Mouse (Mus musculus): Measurements from ENCODE around the gene Atoh8. TPM values are rescaled to one million over a fixed set of nuclear protein-coding genes. Genes with fewer than 3 reads are reported as not detected.

The Atoh8 gene
- polyA plus RNA-seq (2016; fragmentation: Nextera tagmentation; extraction: Ambion mirVana), result 7.3 and 8.4 TPM in 2 replicates

DNA sequence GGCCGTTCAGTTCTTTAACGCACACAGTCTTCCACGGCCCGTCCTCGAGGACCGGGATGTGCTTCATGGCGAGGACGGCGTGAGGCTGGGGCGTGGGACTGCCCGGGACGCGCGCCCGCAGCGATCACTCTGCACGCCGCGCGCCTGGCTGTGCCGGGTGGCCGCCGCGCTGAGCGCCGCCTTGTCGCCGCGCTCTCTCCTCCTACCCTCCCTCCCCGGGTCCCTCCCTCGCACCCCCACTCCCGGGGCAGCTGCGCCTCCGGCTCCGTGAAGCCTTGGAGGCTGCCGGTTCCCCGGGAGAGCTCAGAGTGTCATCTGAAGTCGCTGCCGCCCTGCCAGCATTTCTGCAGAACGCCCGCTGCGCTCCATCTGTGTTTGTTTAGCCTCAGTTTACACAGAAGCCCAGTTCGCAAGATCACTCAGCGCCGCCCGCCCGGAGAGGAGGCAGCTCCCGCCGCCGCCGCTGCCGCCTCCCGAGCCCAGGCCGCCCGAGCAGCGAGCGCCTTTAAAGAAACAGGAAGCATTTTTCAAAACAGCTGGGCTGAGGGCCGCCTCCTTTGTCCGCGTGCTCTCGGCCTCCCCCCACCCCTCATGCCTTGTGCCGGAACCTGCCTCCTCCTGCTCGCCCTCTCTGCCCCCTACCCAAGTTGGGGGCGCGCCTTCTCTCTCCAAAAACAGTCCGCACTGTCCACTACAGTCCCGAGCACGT lies at the start of gene Atoh8:
TSS of gene Atoh8 (minus strand) at position 480 of the 709 bp plus-strand sequence.
- under 1% methylated on average over 68 of the region's 68 CpGs for WGBS
- Histone ChIP-seq H3K9me3 (no peaks in the 10 kb centered on the region), H3K9ac (peak within 1 kb of the TSS; percentile 49), H3K4me3 (peak within 1 kb of the TSS; percentile 50), H3K27me3 (replicated peaks) (peaks cover 91% of the 10 kb centered on the region), H3K27ac (no peak within 1 kb of the TSS), H3K36me3 (no peaks in the 10 kb centered on the region), H3K4me2 (replicated peaks) (peak within 1 kb of the TSS; percentile 99), H3K4me1 (peaks cover 49% of the 10 kb centered on the region)
- peak; percentile 62 for ATAC-seq (ENCODE audit: low FRiP score, low read depth)

DNA sequence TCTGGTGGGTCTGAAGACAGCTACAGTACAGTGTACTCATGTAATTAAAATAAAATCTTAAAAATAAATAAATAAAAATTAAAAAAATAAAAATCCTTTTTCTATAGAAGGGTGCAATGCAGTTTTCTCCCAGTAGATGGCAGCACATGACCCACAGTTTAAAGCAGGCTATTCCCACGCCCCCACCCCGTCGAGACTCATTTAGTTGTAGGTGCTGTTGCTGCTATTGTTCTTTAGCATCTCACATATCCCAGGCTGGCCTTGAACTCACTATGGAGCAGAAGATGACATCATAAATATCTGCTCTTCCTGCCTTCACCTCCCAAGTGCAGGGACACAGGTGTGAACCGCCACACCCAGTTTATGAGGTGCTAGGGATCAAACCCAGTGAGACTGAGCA lies 48.5 kb upstream of the Atoh8 start:
- Histone ChIP-seq H3K27me3 (replicated peaks) (no peaks in the 10 kb centered on the region), H3K4me2 (replicated peaks) (no peak overlapping the region), H3K9ac (no peak overlapping the region), H3K4me1 (no peaks in the 10 kb centered on the region), H3K27ac (no peak overlapping the region), H3K9me3 (no peaks in the 10 kb centered on the region), H3K36me3 (no peaks in the 10 kb centered on the region), H3K4me3 (no peak overlapping the region)
- WGBS, result 27% methylated on average over 4 of the region's 4 CpGs
- no peak for ATAC-seq (ENCODE audit: low FRiP score, low read depth)

DNA sequence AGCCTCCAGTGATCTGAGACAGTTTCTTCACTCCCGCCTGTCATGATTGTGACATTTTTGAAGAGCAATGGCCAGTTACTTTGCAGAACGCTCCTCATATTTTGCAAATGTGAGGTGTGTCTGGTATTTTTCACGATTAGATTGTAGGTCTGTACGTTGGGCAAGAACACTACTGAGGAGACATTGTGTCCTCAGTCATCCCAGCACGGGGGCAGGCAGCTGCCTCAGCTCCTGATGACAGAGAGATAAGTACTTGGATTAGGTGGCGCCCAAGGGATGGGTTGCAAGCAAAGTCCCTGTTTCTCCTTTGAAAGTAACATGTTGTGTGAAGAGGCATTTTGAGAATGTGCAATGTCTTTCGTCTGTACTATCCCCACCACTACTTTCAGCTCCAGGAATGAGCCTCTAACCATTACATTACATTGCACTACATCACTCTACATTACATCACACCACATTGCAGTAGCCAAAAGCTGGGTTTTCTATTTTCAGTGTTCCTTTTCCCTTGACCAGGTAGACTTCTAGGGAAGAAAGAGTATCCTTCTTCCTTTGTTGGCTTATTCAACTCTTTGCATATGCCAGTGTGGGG lies 45.1 kb upstream of the Atoh8 start:
- Histone ChIP-seq H3K4me2 (replicated peaks) (no peak overlapping the region), H3K4me3 (no peak overlapping the region), H3K36me3 (no peaks in the 10 kb centered on the region), H3K9ac (no peak overlapping the region), H3K9me3 (no peaks in the 10 kb centered on the region), H3K27ac (no peak overlapping the region), H3K27me3 (replicated peaks) (no peaks in the 10 kb centered on the region), H3K4me1 (no peaks in the 10 kb centered on the region)
- WGBS, result 80% methylated on average over 7 of the region's 7 CpGs
- ATAC-seq (ENCODE audit: low FRiP score, low read depth), result no peak

DNA sequence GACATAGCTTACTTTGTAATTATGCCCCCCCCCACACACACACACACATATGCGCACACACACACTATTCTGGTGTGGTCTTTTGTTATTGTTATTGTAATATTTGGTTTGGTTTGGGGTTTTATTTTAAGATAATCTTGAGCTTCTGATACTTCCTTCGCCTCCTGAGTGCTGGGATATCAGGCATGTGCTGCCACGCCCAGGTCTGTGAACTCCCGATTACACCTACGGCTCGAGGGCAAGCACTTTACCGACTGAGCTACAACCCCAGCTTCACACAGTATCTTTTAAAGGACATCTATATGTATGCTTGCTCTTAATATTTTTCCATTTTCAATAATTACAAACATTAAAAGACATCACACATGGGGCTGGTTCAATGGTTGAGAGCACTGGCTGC lies 44.1 kb upstream of the Atoh8 start:
- H3K27ac ChIP-seq, result no peak overlapping the region
- H3K9me3 ChIP-seq, result no peaks in the 10 kb centered on the region
- H3K36me3 ChIP-seq, result no peaks in the 10 kb centered on the region
- WGBS, result 92% methylated on average over 7 of the region's 7 CpGs
- no peak overlapping the region for H3K4me2 ChIP-seq (replicated peaks)
- H3K4me3 ChIP-seq, result no peak overlapping the region
- no peak for ATAC-seq (ENCODE audit: low FRiP score, low read depth)
- H3K9ac ChIP-seq, result no peak overlapping the region
- H3K27me3 ChIP-seq (replicated peaks), result no peaks in the 10 kb centered on the region
- no peaks in the 10 kb centered on the region for H3K4me1 ChIP-seq

DNA sequence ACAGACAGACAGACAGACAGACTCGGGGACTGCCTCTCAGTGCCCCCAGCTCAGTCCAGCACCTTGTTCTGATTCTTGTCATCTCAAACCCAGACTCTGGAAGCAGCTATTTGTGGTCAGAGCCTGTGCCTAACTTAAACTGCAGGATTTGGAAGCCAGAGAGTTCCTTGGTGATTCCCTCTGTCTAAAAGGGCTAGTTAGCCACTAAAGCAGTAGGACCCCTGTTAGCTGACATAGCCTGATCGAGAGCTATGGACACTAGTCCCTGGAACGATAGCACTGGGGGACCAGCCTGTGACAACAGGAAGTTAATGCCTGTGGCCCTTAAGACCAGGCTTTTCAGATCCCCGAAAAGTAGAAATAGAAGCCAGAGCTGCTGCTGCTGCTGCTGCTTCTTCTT lies 43.5 kb upstream of the Atoh8 start:
- Histone ChIP-seq H3K27ac (no peak overlapping the region), H3K4me1 (no peaks in the 10 kb centered on the region), H3K9me3 (no peaks in the 10 kb centered on the region), H3K27me3 (replicated peaks) (no peaks in the 10 kb centered on the region), H3K4me3 (no peak overlapping the region), H3K36me3 (no peaks in the 10 kb centered on the region), H3K4me2 (replicated peaks) (no peak overlapping the region), H3K9ac (no peak overlapping the region)
- no peak for ATAC-seq (ENCODE audit: low FRiP score, low read depth)
- WGBS, result 70% methylated on average over 4 of the region's 4 CpGs

DNA sequence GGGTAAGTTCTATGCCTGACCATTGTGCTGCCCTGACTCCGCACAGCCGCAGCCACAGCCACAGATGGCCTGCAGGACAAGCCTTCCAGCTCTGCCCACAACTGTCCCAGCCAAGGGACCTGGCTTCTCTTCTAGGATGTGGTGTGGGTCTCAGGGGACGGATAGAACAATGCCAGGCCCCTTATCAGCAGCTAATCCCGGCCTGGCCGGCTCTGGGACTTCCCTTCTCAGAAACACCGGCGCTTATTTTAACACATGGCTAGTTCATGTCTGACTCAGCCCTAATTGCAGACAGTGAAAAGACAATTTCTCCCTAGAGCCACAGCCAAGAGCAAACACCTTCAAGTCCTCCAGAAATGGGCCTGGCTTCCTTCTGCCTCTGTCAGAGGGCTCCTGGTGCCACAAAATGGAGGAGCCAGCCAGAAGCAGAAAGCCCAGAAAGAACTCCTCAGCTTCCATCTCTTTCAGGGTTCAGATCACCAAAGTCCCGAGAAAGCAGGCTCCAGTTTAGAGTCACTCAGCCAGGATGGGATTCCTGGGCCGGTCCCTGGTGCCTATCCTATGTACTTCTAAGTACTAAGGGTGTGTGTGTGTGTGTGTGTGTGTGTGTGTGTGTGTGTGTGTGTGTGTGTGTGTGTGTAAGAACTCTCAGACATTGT lies 42.3 kb upstream of the Atoh8 start:
- H3K4me2 ChIP-seq (replicated peaks), result no peak overlapping the region
- H3K9me3 ChIP-seq, result no peaks in the 10 kb centered on the region
- no peak overlapping the region for H3K9ac ChIP-seq
- no peaks in the 10 kb centered on the region for H3K4me1 ChIP-seq
- no peaks in the 10 kb centered on the region for H3K36me3 ChIP-seq
- H3K27ac ChIP-seq, result no peak overlapping the region
- ATAC-seq (ENCODE audit: low FRiP score, low read depth), result no peak
- H3K4me3 ChIP-seq, result no peak overlapping the region
- WGBS, result 80% methylated on average over 9 of the region's 9 CpGs
- no peaks in the 10 kb centered on the region for H3K27me3 ChIP-seq (replicated peaks)

DNA sequence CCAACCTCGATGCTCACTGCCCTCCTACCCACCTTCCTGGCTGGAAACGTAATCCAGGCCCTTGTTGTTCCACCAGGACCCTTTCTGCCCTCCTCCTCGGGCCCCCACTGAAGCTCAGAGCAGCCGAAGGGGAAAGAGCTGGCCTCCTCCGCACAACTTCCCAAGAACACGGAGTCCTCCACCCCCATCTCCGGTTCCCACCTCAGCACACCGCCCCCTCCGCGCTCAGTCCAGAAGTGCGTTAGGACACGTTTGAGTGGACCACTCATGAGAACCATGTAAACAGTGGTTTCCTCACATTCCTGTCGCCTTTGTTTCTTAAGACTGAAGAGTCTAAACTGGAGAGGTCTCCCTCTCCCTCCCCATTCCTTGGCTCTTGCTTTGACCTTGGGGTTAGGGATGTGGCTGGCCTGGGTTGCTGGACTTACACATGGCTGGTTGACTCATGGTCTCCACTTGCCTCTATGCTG lies 41.6 kb upstream of the Atoh8 start:
- no peak for ATAC-seq (ENCODE audit: low FRiP score, low read depth)
- no peaks in the 10 kb centered on the region for H3K4me1 ChIP-seq
- H3K9ac ChIP-seq, result no peak overlapping the region
- no peaks in the 10 kb centered on the region for H3K36me3 ChIP-seq
- H3K9me3 ChIP-seq, result no peaks in the 10 kb centered on the region
- no peak overlapping the region for H3K27ac ChIP-seq
- WGBS, result 89% methylated on average over 13 of the region's 13 CpGs
- H3K4me3 ChIP-seq, result no peak overlapping the region
- no peak overlapping the region for H3K4me2 ChIP-seq (replicated peaks)
- H3K27me3 ChIP-seq (replicated peaks), result no peaks in the 10 kb centered on the region

DNA sequence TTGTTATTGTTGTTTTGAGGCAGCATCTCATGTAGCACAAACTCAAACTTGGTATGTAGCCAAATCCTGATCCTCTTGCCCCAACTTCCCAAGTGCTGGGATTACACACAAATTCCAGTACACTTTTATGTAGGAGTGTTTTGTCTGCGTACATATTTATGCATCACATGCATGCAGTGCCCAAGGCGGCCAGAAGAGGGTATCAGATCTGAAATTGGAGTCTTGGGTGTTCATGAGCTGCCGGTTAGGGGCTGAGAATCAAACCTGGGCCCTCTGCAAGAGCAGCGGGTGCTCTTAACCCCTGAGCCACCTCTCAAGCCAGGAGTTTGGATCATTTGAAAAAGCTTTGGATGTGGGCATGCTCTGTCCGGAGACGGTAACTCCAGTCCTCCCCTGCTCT lies 40.8 kb upstream of the Atoh8 start:
- ATAC-seq (ENCODE audit: low FRiP score, low read depth), result no peak
- 90% methylated on average over 6 of the region's 6 CpGs for WGBS

DNA sequence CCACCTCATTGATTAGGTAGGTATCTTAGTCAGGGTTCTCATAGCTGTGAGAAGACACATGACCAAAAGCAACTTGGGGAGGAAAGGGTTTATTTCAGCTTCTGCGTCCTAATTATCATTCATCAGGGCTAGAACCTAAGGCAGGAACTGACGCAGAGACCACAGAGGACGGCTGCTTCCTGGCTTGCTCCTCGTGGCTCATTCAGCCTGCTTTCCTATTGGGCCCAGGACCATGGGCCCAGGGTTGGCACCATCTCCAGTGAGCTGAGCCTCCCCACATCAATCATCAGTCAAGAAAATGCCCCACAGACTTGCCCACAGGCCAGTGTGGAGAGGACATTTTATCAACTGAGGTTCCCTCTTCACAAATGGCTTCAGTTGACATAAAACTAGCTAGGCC lies 40.1 kb upstream of the Atoh8 start:
- no peak for ATAC-seq (ENCODE audit: low FRiP score, low read depth)
- H3K4me2 ChIP-seq (replicated peaks), result no peak overlapping the region

More for the DNA sequence above, 40.8 kb upstream of the Atoh8 start:
- H3K36me3 ChIP-seq, result no peaks in the 10 kb centered on the region
- H3K4me1 ChIP-seq, result no peaks in the 10 kb centered on the region
- H3K27me3 ChIP-seq (replicated peaks), result no peaks in the 10 kb centered on the region
- H3K27ac ChIP-seq, result no peak overlapping the region
- H3K4me2 ChIP-seq (replicated peaks), result no peak overlapping the region
- H3K4me3 ChIP-seq, result no peak overlapping the region
- H3K9ac ChIP-seq, result no peak overlapping the region
- H3K9me3 ChIP-seq, result no peaks in the 10 kb centered on the region

DNA sequence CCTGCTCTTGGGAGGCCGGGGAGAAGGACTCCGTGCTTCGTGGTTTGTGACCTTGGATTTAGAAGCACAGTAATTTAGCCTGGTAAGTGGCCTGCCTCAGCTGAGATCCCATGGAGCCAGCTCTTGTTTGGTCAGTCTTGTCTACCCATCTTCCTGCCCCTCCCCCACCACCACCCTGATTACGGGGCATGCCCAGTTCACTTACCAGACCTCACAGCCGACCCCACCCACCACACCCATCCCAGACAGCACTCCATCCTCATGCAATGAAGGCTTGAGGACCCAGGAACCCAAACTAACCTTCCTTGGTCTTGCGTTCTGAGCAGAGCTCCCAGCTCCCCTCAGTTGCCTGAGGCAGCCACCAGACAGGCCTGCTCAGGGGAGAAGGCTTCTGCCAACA lies 37.8 kb upstream of the Atoh8 start:
- H3K9me3 ChIP-seq, result no peaks in the 10 kb centered on the region
- WGBS, result 84% methylated on average over 6 of the region's 6 CpGs
- H3K4me2 ChIP-seq (replicated peaks), result no peak overlapping the region
- H3K36me3 ChIP-seq, result no peaks in the 10 kb centered on the region
- no peak overlapping the region for H3K9ac ChIP-seq
- no peaks in the 10 kb centered on the region for H3K4me1 ChIP-seq
- H3K27ac ChIP-seq, result no peak overlapping the region
- no peak for ATAC-seq (ENCODE audit: low FRiP score, low read depth)
- H3K4me3 ChIP-seq, result no peak overlapping the region
- no peaks in the 10 kb centered on the region for H3K27me3 ChIP-seq (replicated peaks)

More for the DNA sequence above, 40.1 kb upstream of the Atoh8 start:
- H3K36me3 ChIP-seq, result no peaks in the 10 kb centered on the region
- H3K4me1 ChIP-seq, result no peaks in the 10 kb centered on the region
- H3K9ac ChIP-seq, result no peak overlapping the region
- no peaks in the 10 kb centered on the region for H3K27me3 ChIP-seq (replicated peaks)
- WGBS, result 82% methylated on average over 4 of the region's 4 CpGs
- H3K4me3 ChIP-seq, result no peak overlapping the region
- H3K27ac ChIP-seq, result no peak overlapping the region
- no peaks in the 10 kb centered on the region for H3K9me3 ChIP-seq

DNA sequence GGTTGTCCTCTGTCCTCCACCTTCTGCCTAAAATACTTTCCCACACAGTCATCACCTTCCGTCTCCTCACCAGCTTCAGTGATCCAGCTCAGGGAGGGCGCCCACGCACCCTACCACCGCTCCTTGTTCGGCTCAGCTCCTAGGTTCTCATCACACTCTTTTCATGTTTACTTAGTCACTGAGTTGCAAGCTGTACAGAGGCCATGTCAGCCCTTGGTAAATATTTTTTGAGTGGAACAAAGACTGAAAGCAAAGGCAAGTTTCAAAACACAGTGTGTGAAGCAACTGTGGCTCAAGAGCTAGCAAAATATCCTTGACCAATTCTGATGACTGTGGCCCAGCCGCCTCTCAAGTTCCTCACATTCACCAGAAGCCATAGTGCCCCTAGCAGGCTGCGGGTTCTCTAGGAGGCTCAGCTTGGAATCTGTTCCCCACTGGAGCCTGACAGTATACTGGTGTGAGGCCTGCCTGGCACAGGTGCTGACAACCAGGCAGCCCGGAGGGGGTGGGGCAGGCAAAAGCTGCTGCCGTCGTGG lies 36.9 kb upstream of the Atoh8 start:
- no peaks in the 10 kb centered on the region for H3K27me3 ChIP-seq (replicated peaks)
- H3K9ac ChIP-seq, result no peak overlapping the region
- no peak for ATAC-seq (ENCODE audit: low FRiP score, low read depth)
- no peaks in the 10 kb centered on the region for H3K9me3 ChIP-seq
- no peaks in the 10 kb centered on the region for H3K4me1 ChIP-seq
- H3K27ac ChIP-seq, result no peak overlapping the region
- no peak overlapping the region for H3K4me3 ChIP-seq
- no peaks in the 10 kb centered on the region for H3K36me3 ChIP-seq
- WGBS, result 88% methylated on average over 10 of the region's 10 CpGs
- H3K4me2 ChIP-seq (replicated peaks), result no peak overlapping the region

DNA sequence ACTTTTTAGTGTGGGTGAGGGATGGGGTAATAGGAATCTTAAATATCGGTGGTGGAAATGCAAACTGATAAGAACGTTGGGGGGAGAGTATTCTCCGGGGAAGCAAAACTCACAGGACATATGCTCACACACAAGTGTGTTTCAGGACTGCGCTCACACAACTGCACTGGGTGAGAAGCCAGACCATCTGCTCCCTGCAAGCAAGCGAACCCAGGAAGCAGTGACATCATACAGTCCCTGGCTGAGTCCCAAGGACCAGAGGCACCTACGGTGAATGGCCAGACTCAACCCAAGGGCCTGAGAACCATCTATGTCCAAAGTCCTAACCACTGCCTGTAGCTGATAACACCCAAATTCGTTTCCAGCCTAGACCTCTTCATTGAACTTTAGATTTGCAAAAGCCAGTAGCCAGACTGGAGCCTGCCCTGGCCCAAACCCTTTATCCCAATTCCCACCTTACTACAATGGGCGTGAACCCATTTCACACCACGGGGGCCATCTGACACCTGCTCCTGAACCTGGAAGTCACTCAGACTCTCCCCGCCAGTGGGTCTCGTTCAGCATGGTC lies 35.7 kb upstream of the Atoh8 start:
- H3K4me1 ChIP-seq, result no peaks in the 10 kb centered on the region
- H3K27ac ChIP-seq, result no peak overlapping the region
- H3K36me3 ChIP-seq, result no peaks in the 10 kb centered on the region
- no peaks in the 10 kb centered on the region for H3K9me3 ChIP-seq
- no peak overlapping the region for H3K9ac ChIP-seq
- H3K4me2 ChIP-seq (replicated peaks), result no peak overlapping the region
- no peak overlapping the region for H3K4me3 ChIP-seq
- no peak for ATAC-seq (ENCODE audit: low FRiP score, low read depth)
- H3K27me3 ChIP-seq (replicated peaks), result 0 out of 2 replicates have a peak, but pooled peaks cover under 1% of the 10 kb centered on the region
- 76% methylated on average over 11 of the region's 11 CpGs for WGBS
